Comparison of ENCODE assay signal across 11 mouse cellular contexts in the genomic region with DNA sequence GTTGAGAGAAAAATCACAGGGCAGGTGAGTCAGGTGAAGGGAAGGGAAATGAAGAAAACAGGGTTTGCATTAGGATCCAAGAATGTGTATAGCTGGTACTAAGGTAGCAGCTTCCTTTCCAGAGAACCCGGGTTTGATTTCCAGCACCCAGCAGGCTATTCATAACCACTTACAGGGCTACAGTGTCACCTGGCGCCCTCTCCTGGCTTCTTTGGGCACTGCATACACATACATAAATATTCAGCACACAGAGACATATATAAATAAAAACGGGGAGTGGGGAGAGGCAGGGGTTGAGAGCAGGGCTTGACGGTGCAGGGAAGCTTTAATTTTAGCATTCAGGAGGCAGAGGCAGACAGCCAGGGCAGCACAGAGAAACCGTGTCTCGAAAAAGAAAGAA. TPM values are rescaled to one million over a fixed set of nuclear protein-coding genes. Genes with fewer than 3 reads are reported as not detected.
A peak's percentile ranks its signal among the peaks of the same experiment; 100 is the strongest.
DNase-seq lines count a peak whose midpoint lies in the region; ATAC-seq and TF ChIP-seq lines count a peak whose summit lies in the region.
"Had no signal": no experiment of that assay in that cellular context is flagged by ENCODE, and none has a peak within 500 bp of the region (broad histone marks: within the 10 kb centered on the region; RNA-seq: fewer than 3 reads in every experiment).

No protein-coding gene starts in this region.

- no peak for ATAC-seq in liver, postnatal 0 days
- ATAC-seq in forebrain, postnatal 0 days = no peak

- 87% methylated on average over 6 of the region's 6 CpGs for WGBS in liver, postnatal 0 days (ENCODE audit: insufficient replicate concordance)
- WGBS in bone marrow, adult 2 months = 83% methylated on average over 6 of the region's 6 CpGs
- 93% methylated on average over 6 of the region's 6 CpGs for WGBS in forebrain, postnatal 0 days
- 84% methylated on average over 6 of the region's 6 CpGs for WGBS in hindbrain, embryonic 10.5 days

- no peaks in the 10 kb centered on the region for H3K27me3 ChIP-seq in liver, postnatal 0 days (ENCODE audit: insufficient read depth, low read length)
- H3K27me3 ChIP-seq in forebrain, postnatal 0 days (ENCODE audit: insufficient read depth, low read length) = no peaks in the 10 kb centered on the region
- no peaks in the 10 kb centered on the region for H3K27me3 ChIP-seq in hindbrain, embryonic 10.5 days (ENCODE audit: insufficient read depth, poor library complexity, severe bottlenecking)
- H3K27me3 ChIP-seq: heart, embryonic 12.5 days; limb, embryonic 13.5 days had no signal

- TF ChIP-seq POLR2A in bone marrow, adult 2 months (IDR thresholded peaks at IDR 0.05; ENCODE audit: borderline replicate concordance, control insufficient read depth, low read depth, low read length) = no peak

- no peak overlapping the region for H3K4me3 ChIP-seq in liver, postnatal 0 days (ENCODE audit: low read depth, low read length)
- no peak overlapping the region for H3K4me3 ChIP-seq in bone marrow, adult 2 months (replicated peaks; ENCODE audit: control insufficient read depth, low read depth, low read length)
- H3K4me3 ChIP-seq in forebrain, postnatal 0 days (ENCODE audit: low read depth, low read length) = no peak overlapping the region
- H3K4me3 ChIP-seq in hindbrain, embryonic 10.5 days = no peak overlapping the region
- H3K4me3 ChIP-seq: heart, embryonic 12.5 days; limb, embryonic 13.5 days had no signal

- H3K4me2 ChIP-seq in liver, postnatal 0 days (ENCODE audit: low read depth, low read length) = no peak overlapping the region
- H3K4me2 ChIP-seq in forebrain, postnatal 0 days (ENCODE audit: low read depth) = no peak overlapping the region
- H3K4me2 ChIP-seq: heart, embryonic 12.5 days; limb, embryonic 13.5 days had no signal

- no peak overlapping the region for H3K9ac ChIP-seq in liver, postnatal 0 days (replicated peaks)
- no peak overlapping the region for H3K9ac ChIP-seq in forebrain, postnatal 0 days
- H3K9ac ChIP-seq: heart, embryonic 12.5 days; limb, embryonic 13.5 days had no signal

- no peak for TF ChIP-seq EP300 in liver, postnatal 0 days (IDR thresholded peaks at IDR 0.05; ENCODE audit: low read depth)

- TF ChIP-seq CTCF in liver, postnatal 0 days (IDR thresholded peaks at IDR 0.05; ENCODE audit: low read depth) = peak; percentile 52
- peak; percentile 37; the same call in 1 of the 2 replicates for TF ChIP-seq CTCF in bone marrow, adult 2 months (IDR thresholded peaks at IDR 0.05; ENCODE audit: control insufficient read depth, insufficient read depth, low read length)
- no peak for TF ChIP-seq CTCF in forebrain, postnatal 0 days (IDR thresholded peaks at IDR 0.05; ENCODE audit: low read depth)

- H3K9me3 ChIP-seq in liver, postnatal 0 days (ENCODE audit: low read length) = no peaks in the 10 kb centered on the region
- no peaks in the 10 kb centered on the region for H3K9me3 ChIP-seq in forebrain, postnatal 0 days (ENCODE audit: low read length)
- H3K9me3 ChIP-seq in hindbrain, embryonic 10.5 days = peaks cover 4% of the 10 kb centered on the region; the same call in 1 of the 2 replicates
- H3K9me3 ChIP-seq: heart, embryonic 12.5 days had no signal

- DNase-seq in liver, postnatal 0 days = peak; percentile 24
- no peak for DNase-seq in liver
- peak; percentile 22 for DNase-seq in 416B (ENCODE audit: low read depth)
- DNase-seq in B cell, adult 2 months = peak; percentile 19 to 31
- no peak for DNase-seq in forebrain, postnatal 0 days
- no peak for DNase-seq in hindbrain, embryonic 10.5 days (ENCODE audit: low spot score)
- DNase-seq: adrenal gland, postnatal 36 days; retina, postnatal 1 day had no signal

- no peak overlapping the region for H3K27ac ChIP-seq in liver, postnatal 0 days (ENCODE audit: low read depth)
- H3K27ac ChIP-seq in bone marrow, adult 2 months (ENCODE audit: control insufficient read depth, insufficient read depth, low read depth, low read length, poor library complexity) = no peak overlapping the region
- no peak overlapping the region for H3K27ac ChIP-seq in forebrain, postnatal 0 days (ENCODE audit: low read depth, low read length)
- no peak overlapping the region for H3K27ac ChIP-seq in hindbrain, embryonic 10.5 days
- H3K27ac ChIP-seq: limb, embryonic 13.5 days had no signal

- no peaks in the 10 kb centered on the region for H3K4me1 ChIP-seq in liver, postnatal 0 days (ENCODE audit: insufficient read depth)
- no peaks in the 10 kb centered on the region for H3K4me1 ChIP-seq in bone marrow, adult 2 months (ENCODE audit: control insufficient read depth, insufficient read depth, low read length)
- H3K4me1 ChIP-seq in forebrain, postnatal 0 days (ENCODE audit: insufficient read depth) = no peaks in the 10 kb centered on the region
- peaks cover 26% of the 10 kb centered on the region for H3K4me1 ChIP-seq in hindbrain, embryonic 10.5 days (replicated peaks)
- H3K4me1 ChIP-seq: heart, embryonic 12.5 days; limb, embryonic 13.5 days had no signal

- H3K36me3 ChIP-seq in liver, postnatal 0 days (replicated peaks; ENCODE audit: insufficient read depth, low read length) = no peaks in the 10 kb centered on the region
- no peaks in the 10 kb centered on the region for H3K36me3 ChIP-seq in forebrain, postnatal 0 days (ENCODE audit: insufficient read depth)
- no peaks in the 10 kb centered on the region for H3K36me3 ChIP-seq in hindbrain, embryonic 10.5 days
- H3K36me3 ChIP-seq: heart, embryonic 12.5 days; limb, embryonic 13.5 days had no signal

RNA-seq across cellular contexts. Expression of gene Trip12, which starts 45.6 kb away (rescaled TPM):
- polyA plus RNA-seq in liver, postnatal 0 days (2015; fragmentation: Nextera tagmentation; extraction: Ambion mirVana) = 19.5 and 21.2 TPM in 2 replicates
- polyA plus RNA-seq in bone marrow, adult 2 months (2011; ENCODE audit: insufficient read depth, insufficient read length, low replicate concordance, missing spikeins) = 60.4 and 130 TPM in 2 replicates
- total RNA-seq in forebrain, postnatal 0 days (2014; rRNA removed) = 106 and 126 TPM in 2 replicates
- polyA plus RNA-seq in forebrain, postnatal 0 days (2015; fragmentation: Nextera tagmentation; extraction: Ambion mirVana) = 13.7 and 26.0 TPM in 2 replicates
- 68.1 and 80.0 TPM in 2 replicates for polyA plus RNA-seq in hindbrain, embryonic 10.5 days (2016; fragmentation: Nextera tagmentation; extraction: Ambion mirVana)

RNA-seq across cellular contexts. Expression of gene Fbxo36, which starts 46.3 kb away (rescaled TPM):
- polyA plus RNA-seq in liver, postnatal 0 days (2015; fragmentation: Nextera tagmentation; extraction: Ambion mirVana) = 12.6 and 16.4 TPM in 2 replicates
- polyA plus RNA-seq in bone marrow, adult 2 months (2011; ENCODE audit: insufficient read depth, insufficient read length, low replicate concordance, missing spikeins) = 1.7 and 5.5 TPM in 2 replicates
- total RNA-seq in forebrain, postnatal 0 days (2014; rRNA removed) = 2.3 and 3.1 TPM in 2 replicates
- 10.8 and 11.8 TPM in 2 replicates for polyA plus RNA-seq in forebrain, postnatal 0 days (2015; fragmentation: Nextera tagmentation; extraction: Ambion mirVana)
- 10.8 and 14.5 TPM in 2 replicates for polyA plus RNA-seq in hindbrain, embryonic 10.5 days (2016; fragmentation: Nextera tagmentation; extraction: Ambion mirVana)

RNA-seq across cellular contexts. Expression of gene Slc16a14, which starts 49.0 kb away (rescaled TPM):
- 0.05 TPM in 1 of 2 replicates, not detected in the other for polyA plus RNA-seq in liver, postnatal 0 days (2015; fragmentation: Nextera tagmentation; extraction: Ambion mirVana)
- 0.40 TPM in 1 of 2 replicates, not detected in the other for polyA plus RNA-seq in bone marrow, adult 2 months (2011; ENCODE audit: insufficient read depth, insufficient read length, low replicate concordance, missing spikeins)
- 11.5 and 23.2 TPM in 2 replicates for total RNA-seq in forebrain, postnatal 0 days (2014; rRNA removed)
- 10.6 and 15.7 TPM in 2 replicates for polyA plus RNA-seq in forebrain, postnatal 0 days (2015; fragmentation: Nextera tagmentation; extraction: Ambion mirVana)
- polyA plus RNA-seq in hindbrain, embryonic 10.5 days (2016; fragmentation: Nextera tagmentation; extraction: Ambion mirVana) = 1.3 and 3.7 TPM in 2 replicates

Comparison
In these comparisons a context has a peak if more than half of its experiments do, and no peak if none do; other contexts are left out.
1. DNase-seq: peak in liver, postnatal 0 days (single experiment), 416B (single experiment) and B cell, adult 2 months (2 of 2); none in liver (single experiment), forebrain, postnatal 0 days (single experiment) and hindbrain, embryonic 10.5 days (single experiment).